Mouse (Mus musculus): ENCODE results near the gene Adap1. TPM values are rescaled to one million over a fixed set of nuclear protein-coding genes. Genes with fewer than 3 reads are reported as not detected.

Adap1 gene
- 12.3 and 13.0 TPM in 2 replicates for polyA plus RNA-seq (2015; fragmentation: Nextera tagmentation; extraction: Ambion mirVana)

GRCm38 (mm10) chr5:139325395-139325966 lies at the start of gene Adap1:
Gene Adap1, minus strand, starts transcription at chr5:139325622.
- Histone ChIP-seq H3K9me3 (no peaks in the 10 kb centered on the region), H3K36me3 (no peaks in the 10 kb centered on the region), H3K4me1 (peaks cover 19% of the 10 kb centered on the region), H3K27ac (no peak within 1 kb of the TSS; the same call in 1 of the 2 replicates), H3K27me3 (replicated peaks) (peaks cover 14% of the 10 kb centered on the region), H3K4me2 (peak within 1 kb of the TSS; percentile 92), H3K4me3 (replicated peaks) (peak within 1 kb of the TSS; percentile 58), H3K9ac (peak within 1 kb of the TSS; percentile 40)
- 2% methylated on average over 61 of the region's 61 CpGs for WGBS
- ATAC-seq (ENCODE audit: insufficient read depth, low FRiP score, low read depth) = peak; percentile 77

GRCm38 (mm10) chr5:139374841-139375240 lies 49.4 kb upstream of the Adap1 start:
- Histone ChIP-seq H3K9ac (no peak overlapping the region), H3K4me1 (peaks cover 52% of the 10 kb centered on the region), H3K4me2 (no peak overlapping the region), H3K4me3 (replicated peaks) (no peak overlapping the region), H3K27me3 (replicated peaks) (no peaks in the 10 kb centered on the region), H3K36me3 (no peaks in the 10 kb centered on the region), H3K9me3 (no peaks in the 10 kb centered on the region), H3K27ac (no peak overlapping the region)
- no peak for ATAC-seq (ENCODE audit: insufficient read depth, low FRiP score, low read depth)
- 72% methylated on average over 2 of the region's 2 CpGs for WGBS

GRCm38 (mm10) chr5:139373889-139374444 lies 48.5 kb upstream of the Adap1 start:
- Histone ChIP-seq H3K4me1 (peaks cover 43% of the 10 kb centered on the region), H3K36me3 (no peaks in the 10 kb centered on the region), H3K4me3 (replicated peaks) (no peak overlapping the region), H3K9me3 (no peaks in the 10 kb centered on the region), H3K9ac (no peak overlapping the region), H3K27me3 (replicated peaks) (no peaks in the 10 kb centered on the region), H3K4me2 (no peak overlapping the region), H3K27ac (no peak overlapping the region)
- no peak for ATAC-seq (ENCODE audit: insufficient read depth, low FRiP score, low read depth)
- WGBS = 74% methylated on average over 6 of the region's 6 CpGs

GRCm38 (mm10) chr5:139373126-139373525 lies 47.7 kb upstream of the Adap1 start:
- H3K4me1 ChIP-seq = peaks cover 43% of the 10 kb centered on the region
- H3K9ac ChIP-seq = no peak overlapping the region
- no peak overlapping the region for H3K27ac ChIP-seq
- 78% methylated on average over 3 of the region's 3 CpGs for WGBS
- no peak overlapping the region for H3K4me3 ChIP-seq (replicated peaks)
- H3K27me3 ChIP-seq (replicated peaks) = no peaks in the 10 kb centered on the region
- ATAC-seq (ENCODE audit: insufficient read depth, low FRiP score, low read depth) = no peak
- H3K9me3 ChIP-seq = no peaks in the 10 kb centered on the region
- no peak overlapping the region for H3K4me2 ChIP-seq
- no peaks in the 10 kb centered on the region for H3K36me3 ChIP-seq

- ATAC-seq (ENCODE audit: insufficient read depth, low FRiP score, low read depth) = peak; percentile 91
- H3K4me3 ChIP-seq (replicated peaks) = peak overlapping the region; percentile 58
- 1% methylated on average over 39 of the region's 39 CpGs for WGBS
- H3K36me3 ChIP-seq = no peaks in the 10 kb centered on the region
- peaks cover 37% of the 10 kb centered on the region for H3K4me1 ChIP-seq
- H3K9ac ChIP-seq = peak overlapping the region; percentile 73
- peak overlapping the region; percentile 79 for H3K27ac ChIP-seq
- H3K9me3 ChIP-seq = no peaks in the 10 kb centered on the region
- H3K27me3 ChIP-seq (replicated peaks) = no peaks in the 10 kb centered on the region
- H3K4me2 ChIP-seq = peak overlapping the region; percentile 73
These were observed 46.4 kb upstream of the Adap1 start for GRCm38 (mm10) chr5:139371631-139372401.

- peaks cover 33% of the 10 kb centered on the region for H3K4me1 ChIP-seq
- no peaks in the 10 kb centered on the region for H3K9me3 ChIP-seq
- no peak overlapping the region for H3K9ac ChIP-seq
- peak overlapping the region; percentile 58; the same call in 1 of the 2 replicates for H3K4me3 ChIP-seq (replicated peaks)
- ATAC-seq (ENCODE audit: insufficient read depth, low FRiP score, low read depth) = no peak
- no peaks in the 10 kb centered on the region for H3K36me3 ChIP-seq
- H3K27ac ChIP-seq = no peak overlapping the region
- H3K27me3 ChIP-seq (replicated peaks) = no peaks in the 10 kb centered on the region
- WGBS = 60% methylated on average over 5 of the region's 5 CpGs
- peak overlapping the region; percentile 73 for H3K4me2 ChIP-seq
These were observed 45.7 kb upstream of the Adap1 start for GRCm38 (mm10) chr5:139371118-139371517.

GRCm38 (mm10) chr5:139370336-139370735 lies 44.9 kb upstream of the Adap1 start:
- no peak overlapping the region for H3K4me3 ChIP-seq (replicated peaks)
- H3K36me3 ChIP-seq = no peaks in the 10 kb centered on the region
- peaks cover 34% of the 10 kb centered on the region for H3K4me1 ChIP-seq
- H3K27me3 ChIP-seq (replicated peaks) = no peaks in the 10 kb centered on the region
- no peak overlapping the region for H3K27ac ChIP-seq
- no peaks in the 10 kb centered on the region for H3K9me3 ChIP-seq
- peak overlapping the region; percentile 73; the same call in 1 of the 2 replicates for H3K4me2 ChIP-seq
- WGBS = 84% methylated on average over 6 of the region's 6 CpGs
- H3K9ac ChIP-seq = no peak overlapping the region
- no peak for ATAC-seq (ENCODE audit: insufficient read depth, low FRiP score, low read depth)

GRCm38 (mm10) chr5:139368638-139369320 lies 43.4 kb upstream of the Adap1 start:
- Histone ChIP-seq H3K9me3 (no peaks in the 10 kb centered on the region), H3K27me3 (replicated peaks) (no peaks in the 10 kb centered on the region), H3K4me2 (no peak overlapping the region), H3K27ac (no peak overlapping the region), H3K4me1 (peaks cover 37% of the 10 kb centered on the region), H3K36me3 (no peaks in the 10 kb centered on the region), H3K9ac (no peak overlapping the region), H3K4me3 (replicated peaks) (no peak overlapping the region)
- no peak for ATAC-seq (ENCODE audit: insufficient read depth, low FRiP score, low read depth)
- 82% methylated on average over 11 of the region's 11 CpGs for WGBS

GRCm38 (mm10) chr5:139367884-139368458 lies 42.5 kb upstream of the Adap1 start:
- Histone ChIP-seq H3K27ac (no peak overlapping the region), H3K9me3 (no peaks in the 10 kb centered on the region), H3K4me1 (peaks cover 37% of the 10 kb centered on the region), H3K36me3 (no peaks in the 10 kb centered on the region), H3K4me3 (replicated peaks) (no peak overlapping the region), H3K9ac (no peak overlapping the region), H3K27me3 (replicated peaks) (no peaks in the 10 kb centered on the region), H3K4me2 (no peak overlapping the region)
- ATAC-seq (ENCODE audit: insufficient read depth, low FRiP score, low read depth) = no peak
- WGBS = 80% methylated on average over 4 of the region's 4 CpGs

GRCm38 (mm10) chr5:139366484-139366883 lies 41.1 kb upstream of the Adap1 start:
- H3K9me3 ChIP-seq = no peaks in the 10 kb centered on the region
- ATAC-seq (ENCODE audit: insufficient read depth, low FRiP score, low read depth) = no peak
- H3K4me2 ChIP-seq = no peak overlapping the region
- H3K9ac ChIP-seq = no peak overlapping the region
- no peak overlapping the region for H3K27ac ChIP-seq
- peaks cover 26% of the 10 kb centered on the region for H3K4me1 ChIP-seq
- H3K27me3 ChIP-seq (replicated peaks) = no peaks in the 10 kb centered on the region
- no peaks in the 10 kb centered on the region for H3K36me3 ChIP-seq
- WGBS = 77% methylated on average over 11 of the region's 11 CpGs
- no peak overlapping the region for H3K4me3 ChIP-seq (replicated peaks)

GRCm38 (mm10) chr5:139365827-139366226 lies 40.4 kb upstream of the Adap1 start:
- H3K4me3 ChIP-seq (replicated peaks) = no peak overlapping the region
- H3K27ac ChIP-seq = no peak overlapping the region
- no peaks in the 10 kb centered on the region for H3K9me3 ChIP-seq
- no peaks in the 10 kb centered on the region for H3K36me3 ChIP-seq
- no peaks in the 10 kb centered on the region for H3K27me3 ChIP-seq (replicated peaks)
- WGBS = 38% methylated on average over 1 of the region's 1 CpGs
- H3K9ac ChIP-seq = no peak overlapping the region
- no peak for ATAC-seq (ENCODE audit: insufficient read depth, low FRiP score, low read depth)
- no peak overlapping the region for H3K4me2 ChIP-seq
- peaks cover 20% of the 10 kb centered on the region for H3K4me1 ChIP-seq

Measured in stomach, embryonic 15.5 days (tissue).